Mouse (Mus musculus): ENCODE results near the gene Nup35. TPM values are rescaled to one million over a fixed set of nuclear protein-coding genes. Genes with fewer than 3 reads are reported as not detected.

Nup35 gene
- polyA plus RNA-seq, 1 experiment: 17.1 TPM

GRCm38 (mm10) chr2:80624523-80624922 lies 7.5 kb downstream of the Nup35 start:
- TF ChIP-seq MAX (IDR thresholded peaks at IDR 0.05; ENCODE audit: low read depth): no peak
- no peak for TF ChIP-seq REST (IDR thresholded peaks at IDR 0.05; ENCODE audit: insufficient read depth, insufficient read length)
- TF ChIP-seq MYOD1 (IDR thresholded peaks at IDR 0.05; ENCODE audit: control insufficient read depth in 1 of 3, insufficient read length in 2 of 3, low read depth in 2 of 3): no peak
- no peak for TF ChIP-seq MYOG (IDR thresholded peaks at IDR 0.05; ENCODE audit: control insufficient read depth in 1 of 3, insufficient read depth in 1 of 3, insufficient read length in 2 of 3, low read depth in 2 of 3)
- no peak for TF ChIP-seq POLR2A (IDR thresholded peaks at IDR 0.05; ENCODE audit: insufficient read length, low read depth)
- no peak for TF ChIP-seq POLR2AphosphoS2 (IDR thresholded peaks at IDR 0.05; ENCODE audit: insufficient read length, low read depth)
- TF ChIP-seq CEBPB (IDR thresholded peaks at IDR 0.05; ENCODE audit: insufficient read depth, poor library complexity, severe bottlenecking): no peak
- no peak for TF ChIP-seq SRF (IDR thresholded peaks at IDR 0.05; ENCODE audit: control insufficient read depth, insufficient read length, low read depth)
- no peak for TF ChIP-seq TCF3 (IDR thresholded peaks at IDR 0.05; ENCODE audit: insufficient read length, low read depth)
- TF ChIP-seq TCF12 (IDR thresholded peaks at IDR 0.05; ENCODE audit: insufficient read depth, poor library complexity, severe bottlenecking): no peak
- no peaks in the 10 kb centered on the region for H3K36me3 ChIP-seq (ENCODE audit: control insufficient read depth, insufficient read depth)

GRCm38 (mm10) chr2:80632336-80633026 lies 15.4 kb downstream of the Nup35 start:
- H3ac ChIP-seq (ENCODE audit: control insufficient read depth, insufficient read length): no peak overlapping the region
- no peak overlapping the region for H3K4me3 ChIP-seq
- no peaks in the 10 kb centered on the region for H3K36me3 ChIP-seq (ENCODE audit: control insufficient read depth, insufficient read depth)
- no peaks in the 10 kb centered on the region for H3K27me3 ChIP-seq (ENCODE audit: control insufficient read depth, insufficient read depth, insufficient read length)
- H3K4me2 ChIP-seq (ENCODE audit: low read depth): no peak overlapping the region
- H3K79me2 ChIP-seq (ENCODE audit: control insufficient read depth, insufficient read depth): no peaks in the 10 kb centered on the region
- TF ChIP-seq SRF (IDR thresholded peaks at IDR 0.05; ENCODE audit: control insufficient read depth, insufficient read length, low read depth) (no peak), CEBPB (IDR thresholded peaks at IDR 0.05; ENCODE audit: insufficient read depth, poor library complexity, severe bottlenecking) (no peak), MYOD1 (IDR thresholded peaks at IDR 0.05; ENCODE audit: control insufficient read depth in 1 of 3, insufficient read length in 2 of 3, low read depth in 2 of 3) (no peak), TCF3 (IDR thresholded peaks at IDR 0.05; ENCODE audit: insufficient read length, low read depth) (no peak), POLR2A (IDR thresholded peaks at IDR 0.05; ENCODE audit: insufficient read length, low read depth) (no peak), MAX (IDR thresholded peaks at IDR 0.05; ENCODE audit: low read depth) (no peak), E2F4 (IDR thresholded peaks at IDR 0.05; ENCODE audit: insufficient read depth) (no peak), USF1 (IDR thresholded peaks at IDR 0.05; ENCODE audit: low read depth) (no peak), REST (IDR thresholded peaks at IDR 0.05; ENCODE audit: insufficient read depth, insufficient read length) (no peak), TCF12 (IDR thresholded peaks at IDR 0.05; ENCODE audit: insufficient read depth, poor library complexity, severe bottlenecking) (no peak), MYOG (IDR thresholded peaks at IDR 0.05; ENCODE audit: control insufficient read depth in 1 of 3, insufficient read depth in 1 of 3, insufficient read length in 2 of 3, low read depth in 2 of 3) (no peak), POLR2AphosphoS2 (IDR thresholded peaks at IDR 0.05; ENCODE audit: insufficient read length, low read depth) (no peak)

More at GRCm38 (mm10) chr2:80624523-80624922, 7.5 kb downstream of the Nup35 start:
- Histone ChIP-seq H3ac (ENCODE audit: control insufficient read depth, insufficient read length) (no peak overlapping the region), H3K4me3 (no peak overlapping the region), H3K4me2 (ENCODE audit: low read depth) (no peak overlapping the region), H3K79me2 (ENCODE audit: control insufficient read depth, insufficient read depth) (no peaks in the 10 kb centered on the region), H3K27me3 (ENCODE audit: control insufficient read depth, insufficient read depth, insufficient read length) (no peaks in the 10 kb centered on the region)

- peaks cover 38% of the 10 kb centered on the region for H3K79me2 ChIP-seq (ENCODE audit: control insufficient read depth, insufficient read depth)
- H3K27me3 ChIP-seq (ENCODE audit: control insufficient read depth, insufficient read depth, insufficient read length): no peaks in the 10 kb centered on the region
- peak overlapping the region; percentile 67 for H3K4me3 ChIP-seq
- H3K36me3 ChIP-seq (ENCODE audit: control insufficient read depth, insufficient read depth): peaks cover 2% of the 10 kb centered on the region
- TF ChIP-seq E2F4 (IDR thresholded peaks at IDR 0.05; ENCODE audit: insufficient read depth) (peak; percentile 78), CEBPB (IDR thresholded peaks at IDR 0.05; ENCODE audit: insufficient read depth, poor library complexity, severe bottlenecking) (peak; percentile 99), POLR2A (IDR thresholded peaks at IDR 0.05; ENCODE audit: insufficient read length, low read depth) (peak; percentile 28), POLR2AphosphoS2 (IDR thresholded peaks at IDR 0.05; ENCODE audit: insufficient read length, low read depth) (peak; percentile 48), TCF12 (IDR thresholded peaks at IDR 0.05; ENCODE audit: insufficient read depth, poor library complexity, severe bottlenecking) (no peak)
- H3K4me2 ChIP-seq (ENCODE audit: low read depth): peak overlapping the region; percentile 73
- peak overlapping the region; percentile 7 for H3ac ChIP-seq (ENCODE audit: control insufficient read depth, insufficient read length)
Observed at GRCm38 (mm10) chr2:80638364-80639241, 21.6 kb downstream of the Nup35 start.

GRCm38 (mm10) chr2:80639398-80639797 lies 22.4 kb downstream of the Nup35 start:
- no peak overlapping the region for H3ac ChIP-seq (ENCODE audit: control insufficient read depth, insufficient read length)
- TF ChIP-seq SRF (IDR thresholded peaks at IDR 0.05; ENCODE audit: control insufficient read depth, insufficient read length, low read depth) (no peak), REST (IDR thresholded peaks at IDR 0.05; ENCODE audit: insufficient read depth, insufficient read length) (no peak), MYOD1 (IDR thresholded peaks at IDR 0.05; ENCODE audit: control insufficient read depth in 1 of 3, insufficient read length in 2 of 3, low read depth in 2 of 3) (no peak), MAX (IDR thresholded peaks at IDR 0.05; ENCODE audit: low read depth) (no peak), TCF12 (IDR thresholded peaks at IDR 0.05; ENCODE audit: insufficient read depth, poor library complexity, severe bottlenecking) (no peak), MYOG (IDR thresholded peaks at IDR 0.05; ENCODE audit: control insufficient read depth in 1 of 3, insufficient read depth in 1 of 3, insufficient read length in 2 of 3, low read depth in 2 of 3) (no peak), USF1 (IDR thresholded peaks at IDR 0.05; ENCODE audit: low read depth) (no peak), POLR2A (IDR thresholded peaks at IDR 0.05; ENCODE audit: insufficient read length, low read depth) (no peak)
- H3K4me3 ChIP-seq: peak overlapping the region; percentile 67

More at GRCm38 (mm10) chr2:80639398-80639797, 22.4 kb downstream of the Nup35 start:
- no peaks in the 10 kb centered on the region for H3K27me3 ChIP-seq (ENCODE audit: control insufficient read depth, insufficient read depth, insufficient read length)
- peak overlapping the region; percentile 63 for H3K4me2 ChIP-seq (ENCODE audit: low read depth)
- H3K36me3 ChIP-seq (ENCODE audit: control insufficient read depth, insufficient read depth): peaks cover 10% of the 10 kb centered on the region
- peaks cover 38% of the 10 kb centered on the region for H3K79me2 ChIP-seq (ENCODE audit: control insufficient read depth, insufficient read depth)

Measured in myocyte (in vitro differentiated cells).